Mouse (Mus musculus): ENCODE data around the gene Ppfia1. TPM values are rescaled to one million over a fixed set of nuclear protein-coding genes. Genes with fewer than 3 reads are reported as not detected.
A peak's percentile ranks its signal among the peaks of the same experiment; 100 is the strongest.

Gene Ppfia1
- polyA plus RNA-seq (2015; fragmentation: Nextera tagmentation; extraction: Ambion mirVana), result 28.1 and 32.1 TPM in 2 replicates

DNA sequence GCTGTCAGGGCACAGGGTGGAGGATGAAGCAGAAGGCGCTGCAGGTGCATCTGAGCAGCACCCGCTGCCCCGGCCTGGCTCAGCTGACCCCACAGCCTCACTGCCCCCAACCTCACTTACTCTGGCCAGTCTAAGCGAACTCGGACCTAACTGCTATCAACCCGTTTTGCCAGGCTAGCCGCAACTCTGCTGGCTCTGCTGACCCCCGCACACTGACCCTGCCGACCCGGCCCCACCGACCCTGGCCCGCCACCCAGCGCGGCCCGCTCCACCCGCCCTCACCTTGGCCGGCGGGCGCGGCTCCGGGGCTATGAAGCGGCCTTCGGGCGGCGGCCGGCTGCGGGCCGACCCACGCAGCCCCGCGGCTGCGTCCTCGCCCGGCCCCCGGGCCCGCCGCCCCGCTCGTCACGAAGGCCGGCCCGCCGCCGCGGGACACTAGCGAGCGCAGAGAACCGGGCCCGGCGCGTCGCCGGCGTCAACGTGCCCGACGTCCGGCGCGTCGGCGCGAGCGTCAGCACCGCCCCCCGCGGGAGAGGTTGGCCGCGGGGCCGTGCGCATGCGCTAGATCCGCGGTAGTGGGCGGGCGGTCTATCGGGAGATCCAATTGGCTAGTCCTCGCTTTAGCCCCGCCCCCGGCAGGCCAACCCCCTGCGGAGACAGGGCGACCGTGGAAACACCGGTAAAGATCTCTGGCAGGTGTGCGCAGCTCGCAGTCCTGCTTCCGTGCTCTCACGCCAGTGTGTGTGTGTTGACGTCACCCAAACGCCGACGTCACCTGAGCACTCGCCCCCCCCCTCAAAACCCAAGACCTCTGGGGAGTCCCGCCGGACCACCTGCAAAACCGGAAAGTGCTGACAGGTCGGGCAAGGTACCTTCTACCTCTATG, at the start of gene Ppfia1:
Ppfia1 (minus strand) TSS at position 493 of the 886 bp plus-strand sequence.
- Histone ChIP-seq H3K36me3 (peaks cover 31% of the 10 kb centered on the region), H3K27ac (peak within 1 kb of the TSS; percentile 61), H3K9me3 (no peaks in the 10 kb centered on the region), H3K4me3 (replicated peaks) (peak within 1 kb of the TSS; percentile 94), H3K4me2 (replicated peaks) (peak within 1 kb of the TSS; percentile 88), H3K9ac (replicated peaks) (peak within 1 kb of the TSS; percentile 98), H3K4me1 (replicated peaks) (peaks cover 34% of the 10 kb centered on the region), H3K27me3 (peaks cover 9% of the 10 kb centered on the region)
- ATAC-seq, result peak; percentile 92
- WGBS, result under 1% methylated on average over 91 of the region's 97 CpGs

- Histone ChIP-seq H3K4me1 (replicated peaks) (peaks cover 7% of the 10 kb centered on the region), H3K27ac (no peak overlapping the region), H3K4me2 (replicated peaks) (no peak overlapping the region), H3K4me3 (replicated peaks) (no peak overlapping the region), H3K36me3 (no peaks in the 10 kb centered on the region; the same call in 1 of the 2 replicates), H3K9ac (replicated peaks) (no peak overlapping the region), H3K9me3 (no peaks in the 10 kb centered on the region), H3K27me3 (no peaks in the 10 kb centered on the region)
- ATAC-seq, result no peak
- 22% methylated on average over 6 of the region's 6 CpGs for WGBS
These were observed 46.9 kb upstream of the Ppfia1 start for GRCm38 (mm10) chr7:144600333-144600900.

GRCm38 (mm10) chr7:144589508-144589907, 36.0 kb upstream of the Ppfia1 start:
- Histone ChIP-seq H3K36me3 (peaks cover 5% of the 10 kb centered on the region; the same call in 1 of the 2 replicates), H3K27ac (no peak overlapping the region), H3K9ac (replicated peaks) (no peak overlapping the region), H3K4me1 (replicated peaks) (0 out of 2 replicates have a peak, but pooled peaks cover 3% of the 10 kb centered on the region), H3K4me3 (replicated peaks) (no peak overlapping the region), H3K27me3 (no peaks in the 10 kb centered on the region), H3K9me3 (no peaks in the 10 kb centered on the region), H3K4me2 (replicated peaks) (no peak overlapping the region)
- 69% methylated on average over 3 of the region's 3 CpGs for WGBS
- ATAC-seq, result no peak

GRCm38 (mm10) chr7:144587291-144587690, 33.8 kb upstream of the Ppfia1 start:
- H3K27me3 ChIP-seq, result no peaks in the 10 kb centered on the region
- H3K36me3 ChIP-seq, result 0 out of 2 replicates have a peak, but pooled peaks cover 5% of the 10 kb centered on the region
- H3K4me1 ChIP-seq (replicated peaks), result peaks cover 13% of the 10 kb centered on the region
- no peak overlapping the region for H3K4me2 ChIP-seq (replicated peaks)
- WGBS, result 44% methylated on average over 2 of the region's 2 CpGs
- ATAC-seq, result no peak
- no peak overlapping the region for H3K9ac ChIP-seq (replicated peaks)
- no peak overlapping the region for H3K4me3 ChIP-seq (replicated peaks)
- no peak overlapping the region for H3K27ac ChIP-seq
- H3K9me3 ChIP-seq, result no peaks in the 10 kb centered on the region

DNA sequence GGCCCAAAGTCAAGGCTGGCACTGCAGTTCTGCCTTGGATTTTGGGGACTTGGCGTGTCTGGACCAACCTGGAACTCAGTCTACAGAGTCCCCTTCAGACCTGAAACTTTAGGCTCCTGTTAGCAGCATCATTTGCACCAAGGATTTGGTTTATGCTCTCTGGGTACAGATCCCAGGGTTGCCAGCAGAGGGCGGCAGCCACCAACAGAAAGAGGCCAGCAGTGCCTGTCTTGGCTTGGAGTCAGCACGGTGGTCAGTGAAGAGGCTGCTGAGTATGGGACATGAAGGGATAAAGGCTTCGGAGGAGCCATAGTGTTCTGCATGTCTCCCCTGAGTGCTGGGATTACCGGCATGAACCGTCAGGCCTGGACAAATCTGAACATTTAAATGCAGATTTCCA, 32.1 kb upstream of the Ppfia1 start:
- Histone ChIP-seq H3K4me3 (replicated peaks) (no peak overlapping the region), H3K9me3 (no peaks in the 10 kb centered on the region), H3K27me3 (no peaks in the 10 kb centered on the region), H3K27ac (no peak overlapping the region), H3K4me1 (replicated peaks) (peaks cover 23% of the 10 kb centered on the region), H3K4me2 (replicated peaks) (no peak overlapping the region), H3K36me3 (no peaks in the 10 kb centered on the region), H3K9ac (replicated peaks) (no peak overlapping the region)
- ATAC-seq, result no peak
- WGBS, result 9% methylated on average over 6 of the region's 6 CpGs

- Histone ChIP-seq H3K9ac (replicated peaks) (no peak overlapping the region), H3K36me3 (peaks cover 18% of the 10 kb centered on the region), H3K4me2 (replicated peaks) (peak overlapping the region; percentile 89; the same call in 1 of the 2 replicates), H3K27ac (no peak overlapping the region), H3K4me3 (replicated peaks) (no peak overlapping the region), H3K27me3 (no peaks in the 10 kb centered on the region), H3K9me3 (no peaks in the 10 kb centered on the region), H3K4me1 (replicated peaks) (peaks cover 23% of the 10 kb centered on the region)
- no peak for ATAC-seq
- 8% methylated on average over 4 of the region's 4 CpGs for WGBS
These were observed 30.1 kb upstream of the Ppfia1 start for GRCm38 (mm10) chr7:144583619-144584018.

GRCm38 (mm10) chr7:144582284-144582980, 28.9 kb upstream of the Ppfia1 start, which contains the start of gene Fadd:
TSS of gene Fadd (minus strand) at chr7:144582463.
- Histone ChIP-seq H3K9me3 (no peaks in the 10 kb centered on the region), H3K4me1 (replicated peaks) (peaks cover 23% of the 10 kb centered on the region), H3K27ac (peak within 1 kb of the TSS; percentile 92), H3K4me3 (replicated peaks) (peak within 1 kb of the TSS; percentile 81), H3K27me3 (no peaks in the 10 kb centered on the region), H3K4me2 (replicated peaks) (peak within 1 kb of the TSS; percentile 89), H3K36me3 (peaks cover 29% of the 10 kb centered on the region), H3K9ac (replicated peaks) (peak within 1 kb of the TSS; percentile 78)
- ATAC-seq, result peak; percentile 90
- 3% methylated on average over 34 of the region's 34 CpGs for WGBS

GRCm38 (mm10) chr7:144581559-144582283, 28.2 kb upstream of the Ppfia1 start:
- peak overlapping the region; percentile 92 for H3K27ac ChIP-seq
- ATAC-seq, result peak; percentile 82
- H3K27me3 ChIP-seq, result no peaks in the 10 kb centered on the region
- H3K9me3 ChIP-seq, result no peaks in the 10 kb centered on the region
- peak overlapping the region; percentile 89 for H3K4me2 ChIP-seq (replicated peaks)
- H3K9ac ChIP-seq (replicated peaks), result peak overlapping the region; percentile 78
- 1% methylated on average over 43 of the region's 43 CpGs for WGBS
- peaks cover 23% of the 10 kb centered on the region for H3K4me1 ChIP-seq (replicated peaks)
- peaks cover 30% of the 10 kb centered on the region for H3K36me3 ChIP-seq
- H3K4me3 ChIP-seq (replicated peaks), result peak overlapping the region; percentile 81

DNA sequence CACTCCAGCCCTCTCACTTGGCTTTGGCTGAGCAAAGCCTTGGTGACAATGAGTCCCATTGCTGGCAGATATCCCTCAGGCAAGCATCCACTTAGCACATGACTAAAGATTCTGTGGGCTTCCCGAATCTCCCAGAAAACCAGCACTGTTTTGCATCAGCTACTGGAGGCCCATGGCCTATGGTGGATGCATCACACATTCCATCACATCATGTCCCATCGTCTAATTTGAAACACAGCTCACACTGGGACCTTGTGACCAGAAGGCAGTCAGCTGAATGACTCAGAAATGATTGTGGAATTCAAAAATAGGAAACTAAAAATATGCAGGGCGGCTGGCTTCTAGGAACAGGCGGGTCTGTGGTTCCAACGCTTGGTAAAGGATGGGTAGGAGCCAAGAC, 24.3 kb upstream of the Ppfia1 start:
- Histone ChIP-seq H3K4me1 (replicated peaks) (peaks cover 16% of the 10 kb centered on the region), H3K9ac (replicated peaks) (no peak overlapping the region), H3K36me3 (peaks cover 30% of the 10 kb centered on the region), H3K9me3 (no peaks in the 10 kb centered on the region), H3K4me2 (replicated peaks) (no peak overlapping the region), H3K27me3 (no peaks in the 10 kb centered on the region), H3K4me3 (replicated peaks) (no peak overlapping the region), H3K27ac (no peak overlapping the region)
- 96% methylated on average over 5 of the region's 5 CpGs for WGBS
- ATAC-seq, result no peak

GRCm38 (mm10) chr7:144572234-144572633, 18.7 kb upstream of the Ppfia1 start:
- 85% methylated on average over 5 of the region's 5 CpGs for WGBS
- H3K4me1 ChIP-seq (replicated peaks), result no peaks in the 10 kb centered on the region
- no peak overlapping the region for H3K4me3 ChIP-seq (replicated peaks)
- no peaks in the 10 kb centered on the region for H3K9me3 ChIP-seq
- H3K36me3 ChIP-seq, result no peaks in the 10 kb centered on the region
- ATAC-seq, result no peak
- H3K27ac ChIP-seq, result no peak overlapping the region
- no peak overlapping the region for H3K4me2 ChIP-seq (replicated peaks)
- no peak overlapping the region for H3K9ac ChIP-seq (replicated peaks)
- H3K27me3 ChIP-seq, result no peaks in the 10 kb centered on the region

DNA sequence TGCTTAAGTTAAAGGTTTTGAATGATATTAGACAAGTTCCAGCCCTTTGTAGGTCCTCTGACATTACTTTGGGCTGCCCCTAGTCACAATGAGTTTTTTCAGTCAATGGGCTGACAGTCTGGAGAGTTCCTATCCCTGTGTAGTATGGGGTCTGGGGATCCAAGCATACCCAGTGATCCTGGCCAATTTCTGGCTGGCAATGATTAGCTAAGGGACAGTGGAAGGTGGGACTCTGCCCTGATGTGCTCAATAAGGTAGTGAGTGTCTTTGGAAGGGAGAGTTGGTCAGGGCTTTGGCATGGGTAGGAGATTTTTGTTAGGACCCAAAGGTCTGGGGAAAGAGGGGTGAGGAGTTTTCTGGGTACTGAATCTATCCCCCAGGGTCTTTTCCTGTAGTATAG, 18.1 kb upstream of the Ppfia1 start:
- H3K9ac ChIP-seq (replicated peaks), result no peak overlapping the region
- no peak overlapping the region for H3K4me2 ChIP-seq (replicated peaks)
- no peaks in the 10 kb centered on the region for H3K9me3 ChIP-seq
- H3K4me1 ChIP-seq (replicated peaks), result no peaks in the 10 kb centered on the region
- H3K4me3 ChIP-seq (replicated peaks), result no peak overlapping the region
- ATAC-seq, result no peak
- no peaks in the 10 kb centered on the region for H3K36me3 ChIP-seq
- no peaks in the 10 kb centered on the region for H3K27me3 ChIP-seq
- no peak overlapping the region for H3K27ac ChIP-seq
